Mouse (Mus musculus): ENCODE results near the gene Txndc16. TPM values are rescaled to one million over a fixed set of nuclear protein-coding genes. Genes with fewer than 3 reads are reported as not detected.

Gene Txndc16
- total and polyA plus RNA-seq, 3 experiments = 0.07 to 0.71 TPM; not detected in 1

- ATAC-seq (ENCODE audit: extremely low read depth, insufficient number of reproducible peaks, low FRiP score, poor library complexity, severe bottlenecking) = no peak
These were observed 134.3 kb downstream of the Txndc16 start for GRCm38 (mm10) chr14:45085651-45086425.

GRCm38 (mm10) chr14:45084656-45085280 is 135.4 kb downstream of the Txndc16 start:
- no peaks in the 10 kb centered on the region for H3K36me3 ChIP-seq (replicated peaks)
- no peak for DNase-seq (ENCODE audit: low spot score)
- no peak for ATAC-seq (ENCODE audit: extremely low read depth, insufficient number of reproducible peaks, low FRiP score, poor library complexity, severe bottlenecking)

More at GRCm38 (mm10) chr14:45085651-45086425, 134.3 kb downstream of the Txndc16 start:
- H3K27me3 ChIP-seq (ENCODE audit: insufficient read depth, low read length) = no peaks in the 10 kb centered on the region
- no peaks in the 10 kb centered on the region for H3K4me1 ChIP-seq (ENCODE audit: insufficient read depth, low read depth, low read length)
- no peaks in the 10 kb centered on the region for H3K36me3 ChIP-seq (replicated peaks)
- no peak overlapping the region for H3K4me3 ChIP-seq (ENCODE audit: low read depth, low read length)
- H3K9me3 ChIP-seq (replicated peaks) = no peaks in the 10 kb centered on the region
- TF ChIP-seq POLR2AphosphoS5 (IDR thresholded peaks at IDR 0.05; ENCODE audit: insufficient replicate concordance, low read depth, low read length) (no peak), CTCF (IDR thresholded peaks at IDR 0.05; ENCODE audit: low read depth, low read length) (no peak), TAL1 (conservative IDR thresholded peaks at IDR 0.05; ENCODE audit: low read depth, low read length) (no peak), GATA2 (IDR thresholded peaks at IDR 0.05; ENCODE audit: borderline replicate concordance, low read depth, low read length) (no peak), GATA1 (IDR thresholded peaks at IDR 0.05; ENCODE audit: borderline replicate concordance, low read length) (no peak)
- no peak for DNase-seq (ENCODE audit: low spot score)

GRCm38 (mm10) chr14:45083540-45083939 is 136.6 kb downstream of the Txndc16 start:
- no peak for TF ChIP-seq POLR2AphosphoS5 (IDR thresholded peaks at IDR 0.05; ENCODE audit: insufficient replicate concordance, low read depth, low read length)
- no peak for TF ChIP-seq CTCF (IDR thresholded peaks at IDR 0.05; ENCODE audit: low read depth, low read length)
- no peak for TF ChIP-seq GATA1 (IDR thresholded peaks at IDR 0.05; ENCODE audit: borderline replicate concordance, low read length)
- no peak for TF ChIP-seq TAL1 (conservative IDR thresholded peaks at IDR 0.05; ENCODE audit: low read depth, low read length)
- no peak for TF ChIP-seq GATA2 (IDR thresholded peaks at IDR 0.05; ENCODE audit: borderline replicate concordance, low read depth, low read length)
- Histone ChIP-seq H3K9me3 (replicated peaks) (no peaks in the 10 kb centered on the region), H3K36me3 (replicated peaks) (no peaks in the 10 kb centered on the region), H3K4me3 (ENCODE audit: low read depth, low read length) (no peak overlapping the region), H3K27me3 (ENCODE audit: insufficient read depth, low read length) (no peaks in the 10 kb centered on the region), H3K4me1 (ENCODE audit: insufficient read depth, low read depth, low read length) (no peaks in the 10 kb centered on the region)
- DNase-seq (ENCODE audit: low spot score) (no peak), ATAC-seq (ENCODE audit: extremely low read depth, insufficient number of reproducible peaks, low FRiP score, poor library complexity, severe bottlenecking) (no peak)

More at GRCm38 (mm10) chr14:45084656-45085280, 135.4 kb downstream of the Txndc16 start:
- Histone ChIP-seq H3K4me1 (ENCODE audit: insufficient read depth, low read depth, low read length) (no peaks in the 10 kb centered on the region), H3K4me3 (ENCODE audit: low read depth, low read length) (no peak overlapping the region), H3K27me3 (ENCODE audit: insufficient read depth, low read length) (no peaks in the 10 kb centered on the region), H3K9me3 (replicated peaks) (no peaks in the 10 kb centered on the region)
- TF ChIP-seq POLR2AphosphoS5 (IDR thresholded peaks at IDR 0.05; ENCODE audit: insufficient replicate concordance, low read depth, low read length) = no peak
- no peak for TF ChIP-seq CTCF (IDR thresholded peaks at IDR 0.05; ENCODE audit: low read depth, low read length)
- no peak for TF ChIP-seq TAL1 (conservative IDR thresholded peaks at IDR 0.05; ENCODE audit: low read depth, low read length)
- no peak for TF ChIP-seq GATA2 (IDR thresholded peaks at IDR 0.05; ENCODE audit: borderline replicate concordance, low read depth, low read length)
- TF ChIP-seq GATA1 (IDR thresholded peaks at IDR 0.05; ENCODE audit: borderline replicate concordance, low read length) = no peak

Other genes starting within 250 kb of the Txndc16 start
- gene Ptger2, start 232.1 kb downstream of the Txndc16 start, total RNA-seq (2014; fragmentation: Nextera tagmentation) = not detected in 2 replicates
- 0.06 and 0.22 TPM in 2 replicates for gene Ptger2, start 232.1 kb downstream of the Txndc16 start, total RNA-seq (2017)
- not detected in 2 replicates for gene Ptger2, start 232.1 kb downstream of the Txndc16 start, polyA plus RNA-seq (2012)
- not detected in 2 replicates for gene Gpr137c, start 611 bp downstream of the Txndc16 start, total RNA-seq (2014; fragmentation: Nextera tagmentation)
- gene Gpr137c, start 611 bp downstream of the Txndc16 start, total RNA-seq (2017) = 0.12 and 0.49 TPM in 2 replicates
- gene Gpr137c, start 611 bp downstream of the Txndc16 start, polyA plus RNA-seq (2012) = not detected in 2 replicates
- 523 and 551 TPM in 2 replicates for gene Ero1l, start 98.4 kb upstream of the Txndc16 start, total RNA-seq (2014; fragmentation: Nextera tagmentation)
- gene Ero1l, start 98.4 kb upstream of the Txndc16 start, total RNA-seq (2017) = 603 and 672 TPM in 2 replicates
- gene Ero1l, start 98.4 kb upstream of the Txndc16 start, polyA plus RNA-seq (2012) = 9.0 and 11.8 TPM in 2 replicates
- 223 and 309 TPM in 2 replicates for gene Psmc6, start 109.5 kb upstream of the Txndc16 start, total RNA-seq (2014; fragmentation: Nextera tagmentation)
- gene Psmc6, start 109.5 kb upstream of the Txndc16 start, total RNA-seq (2017) = 318 and 319 TPM in 2 replicates
- gene Psmc6, start 109.5 kb upstream of the Txndc16 start, polyA plus RNA-seq (2012) = 10.5 and 11.5 TPM in 2 replicates
- gene Styx, start 130.8 kb upstream of the Txndc16 start, total RNA-seq (2014; fragmentation: Nextera tagmentation) = 37.3 and 42.9 TPM in 2 replicates
- 30.7 and 33.3 TPM in 2 replicates for gene Styx, start 130.8 kb upstream of the Txndc16 start, total RNA-seq (2017)
- gene Styx, start 130.8 kb upstream of the Txndc16 start, polyA plus RNA-seq (2012) = 102 and 142 TPM in 2 replicates
- gene Gnpnat1, start 184.6 kb upstream of the Txndc16 start, total RNA-seq (2014; fragmentation: Nextera tagmentation) = 35.2 and 38.5 TPM in 2 replicates
- 20.2 and 20.9 TPM in 2 replicates for gene Gnpnat1, start 184.6 kb upstream of the Txndc16 start, total RNA-seq (2017)
- gene Gnpnat1, start 184.6 kb upstream of the Txndc16 start, polyA plus RNA-seq (2012) = 4.8 and 6.2 TPM in 2 replicates

Measured in G1E (cell line).